Mouse (Mus musculus) testis, adult 2 months (tissue): ENCODE measurements at regions not wholly inside any gene's neighbourhood (a gene's known extent, or its start where the extent isn't known, plus 50 kb on each side); places are given as distances from the start of the nearest gene placed in this dataset.

Experiments
- CTCF ChIP-seq: fragments of 200-500 bp; IDR thresholded peaks from 2 replicates; pipeline ENCODE4 v1.5.1; 2012; ENCODE audit warnings: low read depth, mild to moderate bottlenecking, inconsistent platforms, low read length, moderate library complexity; ENCODE audit not compliant: control insufficient read depth, insufficient read depth, insufficient replicate concordance
- POLR2A ChIP-seq: fragments of 200-500 bp; IDR thresholded peaks from 2 replicates; pipeline ENCODE4 v1.6.1; 2012; ENCODE audit warnings: low read depth, mild to moderate bottlenecking, inconsistent platforms, low read length, moderate library complexity; ENCODE audit not compliant: control insufficient read depth

- TF ChIP-seq POLR2A (no peak), CTCF (no peak)
These were observed 345.3 kb upstream of the Fign start for GRCm38 (mm10) chr2:64443171-64443570.
